Mouse (Mus musculus) intestine, embryonic 16.5 days (tissue): ENCODE data around the gene Tubg2. TPM values are rescaled to one million over a fixed set of nuclear protein-coding genes. Genes with fewer than 3 reads are reported as not detected.
"Not testable (repeated sequence)": the region's sequence is repeated elsewhere in the genome, so short reads cannot be mapped to it uniquely, and the experiment has no call there.

Experiments used
- ATAC-seq: fragments of 200-750 bp; cut with Nextera tagmentation; 2 replicates; pipeline ENCODE4 v1.8.0; 2017; ENCODE audit warnings: moderate TSS enrichment, moderate library complexity
- H3K27ac ChIP-seq: fragments of 300-500 bp; sonication (generic); 2 replicates; pipeline ENCODE4 v1.5.1; 2014; ENCODE audit warnings: mild to moderate bottlenecking, low read length
- H3K27me3 ChIP-seq: fragments of 300-500 bp; sonication (generic); replicated peaks from 2 replicates; pipeline ENCODE4 v1.6.1; 2014; ENCODE audit warnings: low read length, control low read depth, mixed read lengths; ENCODE audit not compliant: control insufficient read depth, insufficient read depth
- H3K36me3 ChIP-seq: fragments of 300-500 bp; sonication (generic); 2 replicates; pipeline ENCODE4 v1.6.1; 2014; ENCODE audit warnings: low read length, control low read depth; ENCODE audit not compliant: control insufficient read depth, insufficient read depth
- H3K4me1 ChIP-seq: fragments of 300-500 bp; sonication (generic); 2 replicates; pipeline ENCODE4 v1.6.1; 2014; ENCODE audit warnings: low read length, control low read depth, mixed read lengths; ENCODE audit not compliant: control insufficient read depth, insufficient read depth
- H3K4me2 ChIP-seq: fragments of 300-500 bp; sonication (generic); 2 replicates; pipeline ENCODE4 v1.6.1; 2014; ENCODE audit warnings: low read depth, low read length, control low read depth
- H3K4me3 ChIP-seq: fragments of 300-500 bp; sonication (generic); 2 replicates; pipeline ENCODE4 v1.5.1; 2014; ENCODE audit warnings: mild to moderate bottlenecking, low read length
- H3K9ac ChIP-seq: fragments of 300-500 bp; sonication (generic); 2 replicates; pipeline ENCODE4 v1.6.1; 2014; ENCODE audit warnings: low read depth, low read length
- H3K9me3 ChIP-seq: fragments of 300-500 bp; sonication (generic); 2 replicates; pipeline ENCODE4 v1.6.1; 2016; ENCODE audit warnings: low read length, control low read depth; ENCODE audit not compliant: control insufficient read depth
- WGBS: fragments of 180-500 bp; shearing (Covaris S2); extraction: QIAGEN DNeasy Blood & Tissue Kit; methylation state at CpG from one replicate; pipeline ENCODE4 v1.1.7; 2014; 5-methylcytosine and 5-hydroxymethylcytosine counted together
- polyA plus RNA-seq: library from polyadenylated mRNA; unstranded; fragments of >200 nt; fragmentation: Nextera tagmentation; extraction: Ambion mirVana; gene quantifications from 2 replicates; pipeline ENCODE4 v1.2.1, GENCODE M21; 2015

Gene Tubg2
- polyA plus RNA-seq, 1 experiment from 2014 or later, result 3.9 TPM

- Histone ChIP-seq H3K9me3 (no peaks in the 10 kb centered on the region), H3K27me3 (no peaks in the 10 kb centered on the region), H3K4me2 (no peak overlapping the region), H3K36me3 (no peaks in the 10 kb centered on the region), H3K27ac (peak overlapping the region; percentile 80), H3K4me1 (peaks cover 16% of the 10 kb centered on the region), H3K9ac (peak overlapping the region; percentile 41), H3K4me3 (no peak overlapping the region)
- no peak for ATAC-seq
- WGBS, result 62% methylated on average over 10 of the region's 10 CpGs
Measured at GRCm38 (mm10) chr11:101148751-101149150, 7.0 kb upstream of the Tubg2 start.

GRCm38 (mm10) chr11:101149178-101150105 lies 6.3 kb upstream of the Tubg2 start:
- H3K27me3 ChIP-seq, result no peaks in the 10 kb centered on the region
- no peak overlapping the region for H3K4me2 ChIP-seq
- no peak overlapping the region for H3K4me3 ChIP-seq
- H3K9me3 ChIP-seq, result no peaks in the 10 kb centered on the region
- WGBS, result 31% methylated on average over 9 of the region's 9 CpGs
- peak overlapping the region; percentile 80 for H3K27ac ChIP-seq
- H3K9ac ChIP-seq, result peak overlapping the region; percentile 41
- H3K4me1 ChIP-seq, result peaks cover 13% of the 10 kb centered on the region
- no peaks in the 10 kb centered on the region for H3K36me3 ChIP-seq
- peak; percentile 61 for ATAC-seq

DNA sequence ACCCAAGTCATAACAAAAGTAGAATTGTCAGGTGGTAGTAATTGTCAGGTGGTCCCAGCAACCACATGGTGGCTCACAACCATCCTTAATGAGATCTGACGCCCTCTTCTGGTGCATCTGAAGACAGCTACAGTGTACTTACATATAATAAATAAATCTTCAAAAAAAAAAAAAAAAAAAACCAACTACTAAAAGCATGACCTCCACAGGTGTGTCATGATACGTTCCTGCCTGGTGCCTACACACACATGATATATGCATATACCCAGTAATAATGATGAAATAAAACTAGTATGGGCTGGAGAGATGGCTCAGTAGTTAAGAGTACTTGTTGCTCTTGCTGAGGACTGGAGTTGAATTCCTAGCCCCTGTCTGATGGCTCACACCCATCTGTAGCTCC lies 4.6 kb upstream of the Tubg2 start:
- Histone ChIP-seq H3K27me3 (no peaks in the 10 kb centered on the region), H3K9ac (no peak overlapping the region), H3K9me3 (no peaks in the 10 kb centered on the region), H3K4me3 (no peak overlapping the region), H3K27ac (no peak overlapping the region), H3K4me1 (peaks cover 22% of the 10 kb centered on the region), H3K36me3 (no peaks in the 10 kb centered on the region), H3K4me2 (no peak overlapping the region)
- ATAC-seq, result no peak
- WGBS, result 59% methylated on average over 2 of the region's 2 CpGs

DNA sequence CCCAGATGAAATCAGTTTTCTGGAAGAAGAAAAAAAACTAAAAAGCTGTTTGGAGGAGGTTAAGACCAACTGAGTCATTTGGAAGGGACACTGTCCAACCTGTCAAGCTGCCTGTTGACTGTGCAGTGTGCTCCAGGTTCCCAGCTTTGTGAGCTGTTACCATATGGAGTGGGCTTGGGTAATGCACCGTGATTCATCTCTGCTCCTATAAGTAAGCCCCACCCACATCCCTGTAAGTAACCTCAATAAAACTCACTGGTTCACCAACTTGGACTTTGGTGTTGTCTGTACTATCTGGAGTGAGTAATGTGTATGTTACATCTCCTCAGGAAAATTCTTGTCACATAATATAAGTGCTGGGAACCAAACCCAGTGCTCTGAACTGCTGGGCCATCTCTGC lies 2.9 kb upstream of the Tubg2 start:
- Histone ChIP-seq H3K27me3 (no peaks in the 10 kb centered on the region), H3K4me3 (no peak overlapping the region), H3K4me1 (peaks cover 25% of the 10 kb centered on the region), H3K4me2 (no peak overlapping the region), H3K9ac (no peak overlapping the region), H3K36me3 (no peaks in the 10 kb centered on the region), H3K9me3 (no peaks in the 10 kb centered on the region), H3K27ac (no peak overlapping the region)
- 58% methylated on average over 1 of the region's 1 CpGs for WGBS
- ATAC-seq, result peak; percentile 67

GRCm38 (mm10) chr11:101154648-101155047 lies 1.1 kb upstream of the Tubg2 start:
- H3K27me3 ChIP-seq, result no peaks in the 10 kb centered on the region
- H3K9ac ChIP-seq, result no peak overlapping the region
- no peak overlapping the region for H3K27ac ChIP-seq
- no peaks in the 10 kb centered on the region for H3K36me3 ChIP-seq
- H3K4me2 ChIP-seq, result no peak overlapping the region
- peaks cover 14% of the 10 kb centered on the region for H3K4me1 ChIP-seq
- H3K9me3 ChIP-seq, result no peaks in the 10 kb centered on the region
- H3K4me3 ChIP-seq, result no peak overlapping the region
- no peak for ATAC-seq

DNA sequence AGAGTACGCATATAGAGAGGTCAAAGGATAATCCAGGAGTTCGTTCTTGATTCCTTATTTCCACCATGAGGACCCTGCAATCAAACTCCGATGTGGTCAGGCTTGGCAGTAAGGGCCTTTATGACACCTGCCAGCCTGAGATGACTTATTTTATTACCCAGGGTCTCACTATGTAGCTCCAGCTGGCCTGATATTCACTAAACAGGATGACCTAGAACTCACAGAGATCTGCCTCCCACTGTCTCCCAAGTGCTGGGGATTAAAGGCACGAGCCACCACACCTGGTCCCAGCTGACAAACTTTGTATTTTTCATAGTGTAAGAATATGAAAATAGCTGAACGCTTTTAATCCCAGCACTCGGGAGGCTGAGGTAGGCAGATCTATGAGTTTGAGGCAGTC lies 556 bp upstream of the Tubg2 start:
- H3K4me2 ChIP-seq, result no peak overlapping the region
- H3K36me3 ChIP-seq, result no peaks in the 10 kb centered on the region
- H3K4me3 ChIP-seq, result no peak overlapping the region

GRCm38 (mm10) chr11:101160151-101160550 lies 4.4 kb downstream of the Tubg2 start:
- H3K9ac ChIP-seq, H3K27me3 ChIP-seq, H3K36me3 ChIP-seq, H3K4me2 ChIP-seq, ATAC-seq, H3K4me3 ChIP-seq, H3K9me3 ChIP-seq, H3K27ac ChIP-seq: not testable (repeated sequence)
- 82% methylated on average over 8 of the region's 10 CpGs for WGBS
- peaks cover 33% of the 10 kb centered on the region for H3K4me1 ChIP-seq

More for the DNA sequence above, 556 bp upstream of the Tubg2 start:
- ATAC-seq, result no peak
- no peaks in the 10 kb centered on the region for H3K27me3 ChIP-seq
- peaks cover 13% of the 10 kb centered on the region for H3K4me1 ChIP-seq
- H3K9me3 ChIP-seq, result no peaks in the 10 kb centered on the region
- H3K27ac ChIP-seq, result no peak overlapping the region
- WGBS, result 65% methylated on average over 6 of the region's 6 CpGs
- H3K9ac ChIP-seq, result no peak overlapping the region

DNA sequence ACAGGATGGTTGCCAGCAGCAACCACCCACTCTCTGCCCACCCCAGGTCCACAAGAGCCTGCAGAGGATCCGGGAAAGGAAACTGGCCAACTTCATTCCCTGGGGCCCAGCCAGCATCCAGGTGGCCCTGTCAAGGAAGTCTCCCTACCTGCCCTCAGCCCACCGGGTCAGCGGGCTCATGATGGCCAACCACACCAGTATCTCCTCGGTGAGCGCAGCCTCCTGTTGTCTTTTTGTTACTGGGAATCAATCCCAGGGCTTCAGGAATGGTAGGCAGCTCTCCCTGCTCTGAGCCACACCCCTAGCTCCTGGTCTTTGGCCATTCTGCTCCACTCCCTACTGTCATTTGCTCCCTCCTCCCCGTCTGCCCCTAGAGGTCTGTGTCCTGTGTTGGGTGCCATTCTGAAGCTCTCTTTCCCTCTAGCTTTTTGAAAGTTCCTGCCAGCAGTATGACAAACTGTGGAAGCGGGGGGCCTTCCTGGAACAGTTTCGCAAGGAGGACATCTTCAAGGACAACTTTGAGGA lies 5.3 kb downstream of the Tubg2 start:
- not testable (repeated sequence) for ATAC-seq
- 78% methylated on average over 6 of the region's 8 CpGs for WGBS
- H3K4me1 ChIP-seq, result peaks cover 25% of the 10 kb centered on the region

DNA sequence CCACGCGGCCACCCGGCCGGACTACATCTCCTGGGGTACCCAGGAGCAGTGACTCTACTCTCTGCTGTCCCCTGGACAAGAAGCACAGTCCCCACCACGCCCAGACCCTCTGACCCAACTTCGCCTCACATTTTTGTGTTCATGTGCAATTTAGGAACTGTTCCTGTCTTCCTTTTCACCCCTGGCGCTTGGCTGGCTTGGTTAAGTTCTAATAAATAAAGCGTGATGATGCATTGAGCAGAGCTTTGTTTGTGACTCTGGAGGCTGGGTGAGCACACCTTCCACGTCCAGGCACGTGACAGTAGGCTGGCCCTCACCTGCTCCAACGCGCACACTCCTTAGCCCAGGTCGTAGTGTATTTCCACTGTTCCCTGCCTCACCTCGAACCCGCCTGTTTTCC lies 5.8 kb downstream of the Tubg2 start:
- Histone ChIP-seq H3K4me1 (peaks cover 22% of the 10 kb centered on the region), H3K9me3 (no peaks in the 10 kb centered on the region), H3K4me3 (no peak overlapping the region), H3K27me3 (peaks cover 3% of the 10 kb centered on the region; the same call in 1 of the 2 replicates), H3K27ac (no peak overlapping the region), H3K36me3 (peaks cover 6% of the 10 kb centered on the region), H3K9ac (no peak overlapping the region), H3K4me2 (no peak overlapping the region)
- 89% methylated on average over 15 of the region's 15 CpGs for WGBS
- no peak for ATAC-seq

More for the DNA sequence above, 5.3 kb downstream of the Tubg2 start:
- not testable (repeated sequence) for H3K4me2 ChIP-seq, H3K36me3 ChIP-seq, H3K9ac ChIP-seq, H3K9me3 ChIP-seq, H3K4me3 ChIP-seq, H3K27me3 ChIP-seq, H3K27ac ChIP-seq
